Mouse (Mus musculus) CD4-positive, CD25-positive, alpha-beta regulatory T cell, adult 2 months (primary cell): ENCODE results near the gene Rinl.

Experiments
- DNase-seq: peaks from one replicate; pipeline ENCODE4 v3.0.0-alpha.2; 2012; ENCODE audit warnings: low read depth, low spot score

The Rinl gene

DNA sequence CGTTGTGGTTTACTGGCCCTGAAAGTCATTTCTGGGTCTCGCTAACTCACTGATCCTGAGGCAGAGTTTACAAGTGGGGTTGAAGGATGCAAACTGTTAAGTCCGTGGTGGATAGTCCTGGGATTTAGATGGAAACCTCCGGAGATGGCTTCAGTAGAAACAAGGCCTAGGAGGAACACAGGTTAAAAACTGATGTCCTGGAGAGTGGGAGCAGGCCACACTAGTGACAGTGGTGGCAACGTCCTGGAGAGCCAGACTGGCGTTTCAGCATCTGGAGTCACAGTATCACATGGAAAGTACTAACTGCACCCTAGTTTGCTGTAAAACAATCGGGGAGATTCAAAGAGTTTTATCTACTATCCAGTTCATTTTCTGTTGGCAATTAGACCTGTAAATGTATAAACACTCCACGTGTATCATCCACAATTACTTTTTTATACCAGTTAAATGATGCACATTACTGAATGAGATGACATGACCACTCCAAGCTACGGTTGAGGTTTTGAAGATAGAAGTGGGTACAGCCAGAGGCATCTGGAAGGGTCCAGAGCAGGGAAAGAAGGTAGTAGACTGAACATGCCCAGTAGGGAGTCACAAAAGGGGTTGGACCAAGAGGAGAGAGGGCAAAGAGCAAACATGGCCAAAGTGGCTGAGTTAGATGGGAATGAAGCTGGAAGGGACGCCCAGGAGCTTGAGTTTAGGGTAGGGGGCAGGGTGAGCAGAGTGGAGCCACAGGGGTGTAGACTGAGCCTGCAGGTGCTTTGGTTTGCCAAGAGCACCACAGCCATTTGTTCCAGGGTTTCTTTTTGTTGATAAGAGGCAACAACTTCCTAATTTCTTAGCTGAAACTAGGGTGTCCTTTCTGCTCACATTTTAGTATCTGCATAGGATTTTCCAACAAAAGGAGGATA lies 34.5 kb downstream of the Rinl start:
- no peak for DNase-seq

- DNase-seq, result no peak
These were observed 35.2 kb downstream of the Rinl start for GRCm38 (mm10) chr7:28823932-28824331.

DNA sequence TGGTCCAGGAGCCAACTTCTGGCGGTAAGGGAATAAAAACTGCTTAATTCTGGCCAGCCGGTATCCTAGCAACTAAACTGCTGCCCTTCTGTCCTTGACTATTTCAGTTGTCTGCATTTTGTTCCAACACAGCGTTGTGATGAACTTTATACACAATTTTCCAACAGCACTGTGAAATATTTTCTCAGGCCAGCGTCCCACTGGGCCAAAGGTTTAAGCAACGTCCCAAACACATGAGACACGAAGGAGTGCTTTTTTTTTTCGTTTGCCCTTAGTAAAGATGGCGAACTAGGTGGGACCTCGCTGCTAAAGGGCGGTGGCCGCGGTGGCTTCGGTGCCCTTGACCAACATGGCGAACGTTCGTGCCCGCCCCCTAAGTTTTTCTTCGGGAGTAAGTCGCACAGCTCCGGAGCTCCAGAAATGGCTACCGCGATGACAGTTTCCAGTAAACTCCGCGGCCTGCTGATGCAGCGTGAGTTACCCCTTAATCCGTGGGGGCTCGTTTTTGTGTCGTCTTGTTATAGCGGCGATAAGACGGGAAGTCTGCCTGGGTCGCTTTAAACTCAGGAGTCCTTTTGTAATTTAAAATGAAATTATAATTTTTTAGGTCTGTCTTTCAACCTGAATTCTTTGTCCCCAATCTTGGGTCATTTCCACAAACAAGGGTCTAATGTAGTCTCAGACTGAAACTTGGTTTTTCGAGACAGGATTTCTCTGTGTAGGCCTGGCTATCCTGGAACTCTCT lies 36.3 kb downstream of the Rinl start, which contains the start of gene Ech1:
Gene Ech1 (plus strand): TSS at position 277 of the 745 bp plus-strand sequence.
- DNase-seq, result peak; percentile 95

DNA sequence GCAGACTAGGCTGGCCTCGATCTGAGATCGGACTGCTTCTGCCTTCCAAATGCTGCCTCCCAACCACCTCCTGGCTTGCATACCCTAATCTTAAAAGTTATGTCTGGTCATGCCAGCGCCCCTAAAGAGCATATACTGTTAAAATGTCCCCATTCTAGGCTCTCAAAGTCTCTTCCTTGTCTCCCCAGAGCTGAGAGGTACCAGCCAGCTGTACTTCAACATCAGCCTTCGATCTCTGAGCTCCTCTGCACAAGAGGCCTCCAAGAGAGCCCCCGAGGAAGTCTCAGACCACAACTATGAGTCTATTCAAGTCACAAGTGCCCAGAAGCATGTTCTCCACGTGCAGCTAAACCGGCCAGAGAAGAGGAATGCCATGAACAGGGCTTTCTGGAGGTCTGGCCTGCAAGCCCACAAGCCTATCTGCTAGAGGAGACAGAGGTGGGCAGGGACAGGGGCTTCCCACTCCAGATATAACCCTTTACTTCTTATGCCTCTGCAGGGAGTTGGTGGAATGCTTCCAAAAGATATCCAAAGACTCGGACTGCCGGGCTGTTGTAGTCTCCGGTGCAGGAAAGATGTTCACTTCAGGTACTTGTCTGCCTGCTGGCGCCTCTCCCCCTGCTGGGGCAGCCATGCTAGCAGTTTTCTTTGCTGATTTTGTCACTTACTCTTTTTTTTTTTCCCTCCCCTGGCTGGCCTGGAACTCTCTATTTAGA lies 37.1 kb downstream of the Rinl start:
- peak; percentile 74 for DNase-seq

GRCm38 (mm10) chr7:28826402-28826772 lies 37.6 kb downstream of the Rinl start:
- no peak for DNase-seq

- no peak for DNase-seq
These were observed 38.6 kb downstream of the Rinl start for GRCm38 (mm10) chr7:28827338-28827737.

DNA sequence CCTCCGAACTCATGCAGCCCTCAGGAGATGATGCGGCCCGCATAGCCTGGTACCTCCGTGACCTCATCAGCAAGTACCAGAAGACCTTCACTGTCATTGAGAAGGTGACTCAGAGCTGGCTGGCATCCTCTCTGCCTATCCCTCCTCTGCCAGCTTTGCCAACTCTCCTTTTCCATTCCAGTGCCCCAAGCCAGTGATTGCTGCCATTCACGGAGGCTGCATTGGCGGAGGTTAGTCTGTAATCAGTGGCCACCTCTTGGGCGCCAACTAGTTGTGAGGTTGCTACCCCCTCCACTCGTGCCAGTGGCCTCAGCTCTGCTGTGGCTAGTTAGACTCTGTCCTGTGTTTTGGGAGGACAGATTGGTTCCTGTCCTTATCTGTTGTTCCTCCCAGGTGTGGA lies 41.1 kb downstream of the Rinl start:
- no peak for DNase-seq

DNA sequence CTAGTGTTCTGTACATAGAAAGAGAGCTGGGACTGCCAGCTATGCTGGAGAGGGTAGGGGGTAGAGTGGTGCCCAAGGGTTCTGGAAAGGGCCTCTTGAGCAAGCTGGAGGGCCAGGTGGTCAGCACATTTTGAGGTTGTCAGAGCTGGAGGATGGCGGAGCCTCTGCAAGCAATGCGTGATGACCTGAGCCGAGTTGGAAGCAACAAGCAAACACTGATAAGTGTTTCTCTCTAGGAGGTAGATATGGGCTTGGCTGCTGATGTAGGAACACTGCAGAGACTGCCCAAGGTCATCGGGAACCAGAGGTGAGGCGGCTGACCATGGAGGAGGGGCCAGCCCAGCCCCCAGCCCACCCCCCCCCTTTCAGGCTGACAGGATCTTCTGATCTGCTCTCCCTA lies 42.2 kb downstream of the Rinl start:
- DNase-seq, result no peak

DNA sequence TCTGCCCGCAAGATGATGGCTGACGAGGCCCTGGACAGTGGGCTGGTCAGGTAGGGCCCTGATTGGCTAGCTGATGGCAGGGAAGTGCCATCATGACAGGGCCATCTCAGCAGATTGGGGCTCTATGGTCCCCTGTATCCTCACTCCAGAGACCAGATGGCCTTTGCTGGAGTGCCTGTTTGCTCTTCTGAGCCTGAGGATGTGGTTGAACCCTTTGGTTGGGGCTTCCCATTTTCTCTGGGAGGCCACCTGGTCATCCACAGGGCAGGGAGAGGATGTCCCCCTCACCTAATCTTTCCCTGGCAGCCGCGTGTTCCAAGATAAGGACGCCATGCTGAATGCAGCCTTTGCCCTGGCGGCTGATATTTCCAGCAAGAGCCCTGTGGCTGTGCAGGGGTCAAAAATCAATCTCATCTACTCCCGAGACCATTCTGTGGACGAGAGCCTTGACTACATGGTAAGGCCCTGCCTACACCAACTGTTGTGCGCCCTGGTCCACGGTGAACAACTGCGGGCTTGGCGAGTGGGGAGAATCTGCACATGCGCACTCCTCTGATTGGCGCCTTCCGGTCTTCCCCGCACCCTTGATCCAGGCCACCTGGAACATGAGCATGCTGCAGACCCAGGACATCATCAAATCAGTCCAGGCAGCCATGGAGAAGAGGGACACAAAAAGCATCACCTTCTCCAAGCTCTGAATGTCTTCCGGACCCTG lies 42.8 kb downstream of the Rinl start:
- no peak for DNase-seq

- DNase-seq, result no peak
These were observed 43.4 kb downstream of the Rinl start for GRCm38 (mm10) chr7:28832137-28832536.

DNA sequence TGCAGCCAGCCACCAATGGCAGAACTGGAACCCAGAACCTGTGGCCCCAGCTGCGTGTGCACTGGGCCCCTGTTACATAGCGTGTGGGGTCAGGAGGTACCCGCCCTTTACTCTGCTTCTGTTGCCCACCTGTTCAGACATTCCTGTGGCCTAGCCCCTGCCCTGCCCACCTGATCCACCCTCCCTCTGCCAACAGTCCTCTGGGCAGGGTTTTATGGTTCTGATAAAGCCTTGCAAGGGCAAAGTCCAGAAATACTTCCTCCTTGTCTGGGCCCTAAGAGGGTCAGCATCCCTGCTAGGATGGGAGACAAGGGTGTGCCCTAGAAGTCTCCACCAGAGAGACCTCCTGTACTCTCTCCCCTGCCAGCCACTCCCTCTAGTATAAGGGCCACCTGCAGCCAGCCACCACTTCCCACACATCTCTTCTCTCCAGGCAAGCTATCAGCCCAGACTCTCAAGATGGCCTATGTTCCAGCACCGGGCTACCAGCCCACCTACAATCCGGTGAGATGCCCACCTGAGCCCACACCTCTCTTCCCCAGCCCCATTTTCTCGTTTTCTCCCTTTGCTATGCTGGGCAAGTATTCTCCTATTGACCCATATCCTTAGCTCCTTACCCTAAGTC lies 45.1 kb downstream of the Rinl start, which contains the start of gene Lgals4:
Gene Lgals4 (plus strand): TSS at position 132 of the 625 bp plus-strand sequence.
- DNase-seq, result no peak

DNA sequence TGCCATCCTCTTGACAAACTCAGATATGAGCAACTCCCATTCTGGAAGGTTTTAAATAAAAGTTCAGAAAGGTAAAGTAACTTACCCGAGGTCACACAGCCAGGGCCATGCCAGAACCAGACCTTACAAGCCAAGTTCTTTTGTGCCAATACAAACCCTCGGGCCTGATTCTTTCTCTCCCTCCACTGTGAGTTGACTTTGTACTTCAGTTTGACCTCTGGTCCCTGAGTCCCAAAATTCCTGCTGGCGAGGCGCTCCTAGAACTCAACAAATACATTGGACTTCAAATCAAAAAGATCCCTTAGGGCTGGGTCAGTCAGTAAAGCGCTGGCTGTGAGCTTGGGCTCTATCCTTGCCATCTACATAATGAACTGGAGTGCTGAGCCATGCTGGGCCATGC lies 48.2 kb downstream of the Rinl start:
- no peak for DNase-seq

- DNase-seq, result no peak
These were observed 49.6 kb downstream of the Rinl start for GRCm38 (mm10) chr7:28838331-28838730.

DNA sequence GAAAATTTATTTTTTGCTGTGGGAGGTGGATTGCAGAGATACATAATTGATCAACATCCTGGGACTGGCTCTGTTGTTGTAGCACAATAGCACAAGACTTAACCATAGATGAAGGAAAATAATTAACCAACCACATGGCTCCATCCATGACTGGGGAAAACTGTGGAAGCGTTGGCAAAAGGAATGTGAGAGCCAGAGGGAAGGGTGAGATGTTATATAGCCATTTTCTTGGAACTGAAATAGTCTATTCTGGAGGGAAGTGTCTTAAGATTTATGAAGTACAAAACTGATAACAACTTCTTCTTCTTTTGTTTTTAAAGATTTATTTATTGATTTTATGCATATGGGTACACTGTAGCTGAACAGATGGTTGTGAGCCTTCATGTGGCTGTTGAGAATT lies 58.5 kb downstream of the Rinl start:
- DNase-seq, result no peak
